Mouse (Mus musculus) heart, postnatal 14 days (tissue): ENCODE data around the gene Fxyd1. TPM values are rescaled to one million over a fixed set of nuclear protein-coding genes. Genes with fewer than 3 reads are reported as not detected.

Experiments used
- DNase-seq, 2 experiments: peaks; one replicate each; pipeline ENCODE4 v3.0.0; 2021 to 2022
- intact Hi-C: fragments of 180-260 bp; cut with DNase I; formaldehyde crosslinking; loops from one replicate; pipeline ENCODE4 v1.15.1; 2025
- long read RNA-seq, 2 experiments: library from polyadenylated mRNA; stranded (forward); transcript quantifications; one replicate each; pipeline ENCODE4 v2.0.0; 2021
- total RNA-seq, 2 experiments: library from RNA; stranded (reverse); gene quantifications; 2 replicates each; pipeline ENCODE4 v1.2.3; 2021

The Fxyd1 gene
- total RNA-seq, result 100 to 1,000 TPM; 712 to 747 TPM
- long read RNA-seq, experiment 1, transcript Fxyd1-203 (8 exons, 492 nt), result minor isoform, 110 of 626 reads
- long read RNA-seq, experiment 1, transcript Fxyd1-202 (8 exons, 522 nt), result minor isoform, 21 of 626 reads
- long read RNA-seq, experiment 1, transcript Fxyd1-213 (3 exons, 255 nt), result major isoform, 284 of 626 reads
- long read RNA-seq, experiment 1, transcript Fxyd1-212 (8 exons, 568 nt), result minor isoform, 46 of 626 reads
- long read RNA-seq, experiment 1, partial matches to known transcripts, result 80 of 626 reads
- long read RNA-seq, experiment 1, other reads (novel, unspliced or antisense), result 45 of 626 reads
- long read RNA-seq, experiment 2, transcript Fxyd1-202 (8 exons, 522 nt), result minor isoform, 14 of 889 reads
- long read RNA-seq, experiment 2, transcript Fxyd1-213 (3 exons, 255 nt), result major isoform, 541 of 889 reads
- long read RNA-seq, experiment 2, transcript Fxyd1-203 (8 exons, 492 nt), result minor isoform, 126 of 889 reads
- long read RNA-seq, experiment 2, transcript Fxyd1-212 (8 exons, 568 nt), result minor isoform, 49 of 889 reads
- long read RNA-seq, experiment 2, partial matches to known transcripts, result 85 of 889 reads
- long read RNA-seq, experiment 2, other reads (novel, unspliced or antisense), result 33 of 889 reads

DNA sequence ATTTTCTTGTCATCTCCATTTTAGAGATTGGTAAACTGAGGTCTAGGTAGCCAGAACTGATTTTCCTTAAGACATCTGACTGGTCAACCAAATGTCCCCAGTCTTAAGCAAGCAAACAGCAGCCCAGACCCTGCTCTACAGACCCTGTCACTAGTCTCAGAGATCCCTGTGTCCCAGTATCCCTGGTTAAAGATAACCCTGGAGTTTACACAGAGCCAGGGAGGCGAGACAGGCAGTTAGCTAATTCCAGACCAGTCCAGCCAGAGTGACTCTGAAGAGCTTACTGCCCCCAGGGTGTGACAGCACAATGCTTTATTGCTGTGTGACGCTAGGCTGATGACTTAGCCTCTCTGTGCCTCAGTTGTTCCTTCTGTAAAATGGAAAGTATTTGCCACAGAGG, at the start of gene Fxyd1:
Gene Fxyd1, minus strand, starts transcription at position 129 of the 400 bp plus-strand sequence.
- DNase-seq, result no peak
- intact Hi-C loops, result loop anchor here (5.0 kb wide), 1 partner anchor 115 kb away; no protein-coding TSS in a partner anchor

DNA sequence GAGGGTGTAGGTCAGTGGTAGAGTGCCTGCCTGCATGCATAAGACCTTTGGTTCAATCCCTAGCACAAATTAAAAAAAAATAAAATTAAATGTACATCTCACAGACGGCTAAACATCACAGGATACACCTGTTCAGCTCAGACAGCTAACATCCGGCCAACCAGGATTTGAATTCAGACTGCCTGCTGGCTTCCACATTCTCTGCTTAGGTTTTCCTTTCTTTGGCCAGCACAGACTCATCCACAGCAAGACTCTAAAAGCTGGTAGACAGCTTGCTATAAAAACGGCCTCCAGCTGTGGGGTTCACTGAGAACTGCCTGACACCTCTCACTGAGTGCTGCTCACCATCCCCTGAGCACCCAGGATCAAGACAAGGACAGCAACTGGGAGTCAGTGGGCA, 49.2 kb upstream of the Fxyd1 start:
- intact Hi-C loops, result no loop called here
- DNase-seq, result no peak

- intact Hi-C loops, result loop anchor here (2.0 kb wide), 2 partner anchors 24 to 72 kb away; no protein-coding TSS in a partner anchor
- peak; percentile 74 to 85 for DNase-seq
Observed at GRCm38 (mm10) chr7:31105061-31105768, 48.2 kb upstream of the Fxyd1 start.

DNA sequence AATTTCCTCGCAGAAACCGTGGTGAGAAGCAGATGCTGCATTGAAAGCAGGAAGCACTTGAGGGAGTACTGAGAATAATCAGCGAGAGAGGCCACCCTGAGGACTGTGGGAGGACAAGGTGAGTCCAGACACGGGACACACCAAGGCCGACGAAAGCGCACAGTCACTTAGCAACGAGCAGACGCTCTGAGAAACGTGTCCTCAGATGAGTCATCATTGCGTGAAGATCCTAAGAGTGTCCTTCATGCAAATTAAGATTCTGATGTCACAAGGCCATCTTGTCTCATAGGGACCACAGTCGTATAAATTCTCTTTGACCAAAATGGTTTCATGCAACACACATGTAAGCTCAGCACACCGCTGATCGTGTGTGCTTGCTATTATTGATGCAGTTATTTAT, 43.8 kb upstream of the Fxyd1 start:
- no peak for DNase-seq
- intact Hi-C loops, result no loop called here

GRCm38 (mm10) chr7:31099612-31099982, 42.6 kb upstream of the Fxyd1 start:
- no peak for DNase-seq
- intact Hi-C loops, result no loop called here

DNA sequence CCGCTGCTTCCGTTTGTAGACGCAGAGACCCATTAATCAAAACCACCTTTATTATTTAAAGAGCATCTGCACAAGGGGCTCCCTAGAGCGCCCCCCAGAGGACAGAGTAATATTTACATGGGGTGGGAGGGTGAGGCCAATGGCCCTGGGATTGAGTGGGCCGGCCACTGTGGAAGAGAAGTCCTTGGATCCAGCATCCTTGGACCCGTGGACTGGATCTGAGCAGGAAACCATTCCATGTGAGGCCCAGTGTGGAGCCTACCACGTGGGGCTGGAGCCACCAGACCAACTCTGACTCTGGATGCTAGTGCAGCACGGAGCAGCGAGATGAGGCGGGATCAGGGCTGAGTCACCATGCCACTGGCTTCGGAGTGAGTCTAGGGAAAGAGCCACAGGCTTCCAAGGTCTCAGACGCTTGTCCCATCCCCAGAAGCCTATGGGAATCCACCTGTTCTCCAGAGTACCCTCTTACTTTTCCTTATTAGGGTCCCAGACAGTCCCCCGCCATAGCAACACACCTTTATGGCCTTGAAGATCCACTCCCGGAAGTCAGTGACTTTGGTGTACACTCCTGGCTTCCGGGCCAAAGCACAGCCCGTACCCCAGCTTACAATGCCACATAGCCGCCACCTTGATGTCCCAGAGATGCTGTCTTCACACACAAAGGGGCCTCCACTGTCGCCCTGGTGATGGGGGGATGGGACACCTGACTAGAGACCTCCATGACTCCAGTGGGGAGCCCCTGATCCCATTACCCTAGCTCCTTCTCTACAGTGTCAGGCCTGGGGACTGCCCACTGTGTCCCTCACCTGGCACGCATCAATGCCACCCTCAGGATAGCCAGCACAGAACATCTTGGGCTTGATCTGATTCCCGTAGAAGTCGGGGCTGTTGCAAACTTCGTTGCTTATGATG, 42.0 kb upstream of the Fxyd1 start:
- DNase-seq, result peak in 1 of 2 experiments; percentile 47
- intact Hi-C loops, result no loop called here

GRCm38 (mm10) chr7:31097583-31098248, 40.7 kb upstream of the Fxyd1 start:
- peak; percentile 92 to 95 for DNase-seq
- intact Hi-C loops, result loop anchor here (1.0 kb wide), 1 partner anchor 38 kb away; the partner anchor contains the start of gene Lgi4

- intact Hi-C loops, result loop anchor here (1.0 kb wide), 1 partner anchor 38 kb away; the partner anchor contains the start of gene Lgi4
- DNase-seq, result no peak
Observed at GRCm38 (mm10) chr7:31096892-31097564, 40.0 kb upstream of the Fxyd1 start.

DNA sequence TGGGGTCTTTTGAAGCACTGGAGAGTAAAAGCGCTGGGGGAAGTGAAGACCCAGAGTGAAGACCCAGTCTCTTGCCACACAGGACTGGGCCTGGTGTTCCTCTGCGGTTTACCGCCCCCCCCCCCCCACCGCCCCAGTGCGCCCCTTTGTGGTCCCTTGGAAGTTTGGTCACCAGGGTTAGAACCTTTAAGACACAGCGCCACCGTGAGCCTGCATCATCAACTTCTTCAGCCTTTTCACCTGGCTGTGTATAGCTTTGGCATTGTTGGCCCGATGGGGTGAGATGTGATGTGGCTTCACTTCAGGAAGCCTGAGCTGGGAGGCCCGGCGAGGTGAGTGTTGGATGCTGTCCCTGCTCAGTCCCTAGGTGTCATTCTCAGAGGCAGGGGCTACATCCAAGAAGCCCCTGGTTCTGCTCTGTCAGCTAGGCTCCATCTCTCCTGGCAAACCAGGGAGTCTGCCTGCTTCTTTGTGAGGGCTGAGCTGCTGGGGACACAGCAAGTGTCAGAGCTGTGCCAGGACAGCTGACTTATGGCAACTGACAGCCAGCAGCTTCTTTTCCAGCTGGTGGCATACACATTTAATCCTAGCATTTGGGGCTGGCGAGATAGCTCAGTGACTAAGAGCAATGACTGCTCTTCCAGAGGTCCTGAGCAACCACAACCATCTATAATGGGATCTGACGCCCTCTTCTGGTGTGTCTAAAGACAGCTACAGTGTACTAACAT, 37.9 kb upstream of the Fxyd1 start:
- intact Hi-C loops, result no loop called here
- DNase-seq, result no peak

DNA sequence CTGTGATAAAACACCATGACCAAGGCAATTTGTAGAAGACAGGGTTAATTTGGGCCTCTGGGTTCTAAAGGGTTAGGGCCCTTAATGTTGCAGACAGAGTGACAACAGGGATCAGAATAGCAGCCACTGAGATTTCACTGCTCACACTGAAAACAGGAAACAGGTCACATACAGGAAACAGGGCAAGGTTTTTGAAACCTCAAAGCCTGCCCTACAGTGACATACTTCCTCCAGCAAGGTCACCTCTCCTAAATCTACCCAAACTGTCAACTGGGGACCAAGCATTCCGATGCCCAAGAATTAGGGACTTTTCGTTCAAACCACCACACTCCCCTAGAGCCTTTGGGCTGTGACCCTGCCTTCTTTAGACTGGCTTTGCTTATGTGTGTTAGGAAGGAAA, 32.7 kb upstream of the Fxyd1 start:
- DNase-seq, result no peak
- intact Hi-C loops, result no loop called here

- no peak for DNase-seq
- intact Hi-C loops, result no loop called here
Observed at GRCm38 (mm10) chr7:31088206-31088605, 31.2 kb upstream of the Fxyd1 start.

GRCm38 (mm10) chr7:31087262-31087661, 30.3 kb upstream of the Fxyd1 start:
- no peak for DNase-seq
- intact Hi-C loops, result no loop called here

DNA sequence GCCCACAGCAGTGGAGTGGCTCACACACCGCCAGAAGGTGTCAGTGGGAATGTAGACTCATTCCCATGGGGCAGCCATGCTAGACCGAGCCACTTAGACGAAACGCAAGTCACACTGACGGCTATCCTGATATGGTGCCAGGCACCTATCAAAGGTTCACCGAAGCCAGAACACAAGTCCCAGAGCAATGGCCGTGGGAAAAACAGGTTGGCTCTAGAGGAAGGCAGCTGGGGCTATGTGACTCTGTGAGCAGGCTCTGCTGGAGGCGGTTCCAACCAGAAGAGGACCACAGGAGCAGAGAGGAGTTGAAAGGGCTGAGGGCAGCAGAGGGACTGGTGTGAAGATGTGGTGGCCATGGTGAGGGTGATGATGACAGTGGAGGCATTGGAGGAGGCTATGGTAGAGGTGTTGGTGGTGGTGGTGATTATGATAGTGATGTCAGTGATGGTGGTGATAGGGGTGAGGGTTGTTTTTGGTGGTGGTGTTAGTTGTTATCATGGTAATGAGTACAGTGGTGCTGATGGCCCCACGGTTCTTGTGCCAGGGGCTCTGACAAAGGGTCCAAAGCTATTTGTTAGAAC, 29.3 kb upstream of the Fxyd1 start:
- no peak for DNase-seq
- intact Hi-C loops, result no loop called here

DNA sequence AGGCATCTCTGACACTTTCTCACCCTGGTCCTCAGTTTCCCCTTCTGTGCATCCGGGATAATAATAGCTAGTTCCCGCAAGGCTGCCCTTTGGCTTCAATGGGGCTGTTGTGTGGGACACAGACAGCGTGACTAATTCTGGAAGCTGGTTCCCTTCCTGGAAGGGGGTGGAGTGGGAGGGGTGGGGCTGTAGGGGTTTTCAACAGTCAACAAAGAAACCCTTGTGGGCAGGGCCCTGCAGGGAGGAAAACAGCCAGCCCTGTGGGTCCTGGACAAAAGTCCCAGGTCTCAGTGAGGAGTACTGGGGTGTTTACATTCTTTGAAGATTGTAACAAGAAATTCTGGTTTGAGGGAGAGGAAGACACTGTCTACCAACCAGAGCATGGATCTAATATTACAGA, 28.2 kb upstream of the Fxyd1 start:
- intact Hi-C loops, result no loop called here
- DNase-seq, result peak; percentile 54 to 60

- no peak for DNase-seq
- intact Hi-C loops, result no loop called here
Observed at GRCm38 (mm10) chr7:31084140-31084539, 27.1 kb upstream of the Fxyd1 start.

DNA sequence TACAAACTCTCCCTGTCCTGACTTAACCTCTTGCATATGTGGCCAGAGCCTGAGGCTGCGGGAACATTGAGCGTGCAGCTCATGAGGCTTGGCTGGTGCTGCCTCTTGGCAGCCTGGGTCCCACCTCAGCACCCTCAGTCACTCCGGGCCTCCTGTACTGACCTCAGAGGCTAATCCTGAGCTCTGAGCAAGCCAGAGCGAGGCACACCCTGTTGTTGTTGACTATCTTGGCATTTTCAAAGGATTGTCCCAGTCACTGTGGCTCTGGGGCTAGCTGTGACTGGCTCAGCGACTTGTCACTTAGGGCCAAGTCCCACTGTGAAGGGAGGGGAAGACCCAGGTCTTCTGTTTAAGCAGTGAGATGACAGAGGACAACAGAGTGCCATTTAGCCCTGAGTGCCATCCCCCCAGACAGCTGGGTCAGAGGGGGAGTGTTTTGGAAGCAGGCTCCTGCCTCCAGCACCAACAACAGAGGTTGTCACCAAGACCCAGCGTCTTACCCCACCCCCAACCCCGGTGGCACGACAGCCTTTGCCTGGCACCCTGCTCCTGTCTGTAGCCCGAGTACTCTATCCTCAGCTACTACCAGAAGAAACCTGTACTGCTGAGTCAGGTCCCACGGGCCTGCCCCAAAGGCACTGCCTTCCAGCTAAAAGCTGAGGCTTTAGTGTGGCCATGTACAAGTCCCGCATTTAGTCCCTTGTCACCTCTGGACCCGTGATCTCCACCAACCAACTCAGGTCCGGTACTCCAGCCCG, 26.0 kb upstream of the Fxyd1 start:
- DNase-seq, result peak; percentile 75 to 76
- intact Hi-C loops, result no loop called here

DNA sequence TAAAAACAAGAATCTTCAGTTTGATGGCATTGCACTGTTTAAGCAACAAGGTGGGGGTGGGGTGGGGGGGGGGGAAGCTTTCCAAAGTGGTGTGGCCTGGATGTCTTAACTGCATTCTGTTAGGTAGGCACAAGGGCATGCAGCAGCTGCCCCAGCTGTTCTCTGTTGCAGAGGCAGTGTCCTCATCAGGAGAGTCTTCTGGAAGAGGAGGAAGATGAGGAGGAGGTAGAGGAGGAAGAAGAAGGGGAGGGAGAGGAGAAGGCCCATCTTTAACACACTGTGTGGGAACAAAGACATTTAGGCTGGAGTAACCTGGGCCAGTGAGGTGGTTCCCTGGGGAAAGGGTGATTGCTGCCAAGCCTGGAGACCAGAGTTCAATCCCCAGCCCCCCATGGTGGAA, 25.1 kb upstream of the Fxyd1 start:
- intact Hi-C loops, result no loop called here

More for the DNA sequence above, 25.1 kb upstream of the Fxyd1 start:
- DNase-seq, result no peak
